Mouse (Mus musculus) midbrain, embryonic 12.5 days (tissue): ENCODE data around the gene Got1. TPM values are rescaled to one million over a fixed set of nuclear protein-coding genes. Genes with fewer than 3 reads are reported as not detected.
A peak's percentile ranks its signal among the peaks of the same experiment; 100 is the strongest.
"Not testable (repeated sequence)": the region's sequence is repeated elsewhere in the genome, so short reads cannot be mapped to it uniquely, and the experiment has no call there.

Source experiments
- ATAC-seq: fragments of 200-750 bp; cut with Nextera tagmentation; 2 replicates; pipeline ENCODE4 v1.8.0; 2017; ENCODE audit warnings: low read depth, moderate TSS enrichment, moderate library complexity; ENCODE audit not compliant: low FRiP score
- H3K27ac ChIP-seq: fragments of 300-500 bp; sonication (generic); replicated peaks from 2 replicates; pipeline ENCODE4 v1.5.1; 2016; ENCODE audit warnings: mild to moderate bottlenecking
- H3K27me3 ChIP-seq: fragments of 300-500 bp; sonication (generic); 2 replicates; pipeline ENCODE4 v1.6.1; 2016; ENCODE audit warnings: mild to moderate bottlenecking
- H3K36me3 ChIP-seq: fragments of 300-500 bp; sonication (generic); 2 replicates; pipeline ENCODE4 v1.6.1; 2016
- H3K4me1 ChIP-seq: fragments of 300-500 bp; sonication (generic); 2 replicates; pipeline ENCODE4 v1.6.1; 2016
- H3K4me2 ChIP-seq: fragments of 300-500 bp; sonication (generic); replicated peaks from 2 replicates; pipeline ENCODE4 v1.6.1; 2016; ENCODE audit warnings: mild to moderate bottlenecking, moderate library complexity
- H3K4me3 ChIP-seq: fragments of 300-500 bp; sonication (generic); 2 replicates; pipeline ENCODE4 v1.5.1; 2016; ENCODE audit warnings: mild to moderate bottlenecking
- H3K9ac ChIP-seq: fragments of 300-500 bp; sonication (generic); replicated peaks from 2 replicates; pipeline ENCODE4 v1.6.1; 2016; ENCODE audit warnings: mild to moderate bottlenecking, moderate library complexity
- H3K9me3 ChIP-seq: fragments of 300-500 bp; sonication (generic); 2 replicates; pipeline ENCODE4 v1.6.1; 2016; ENCODE audit warnings: mild to moderate bottlenecking
- WGBS: fragments of 180-500 bp; shearing (Covaris S2); methylation state at CpG from one replicate; pipeline ENCODE4 v1.1.7; 2016; 5-methylcytosine and 5-hydroxymethylcytosine counted together
- polyA plus RNA-seq: library from polyadenylated mRNA; unstranded; fragments of >200 nt; fragmentation: Nextera tagmentation; extraction: Ambion mirVana; gene quantifications from 2 replicates; pipeline ENCODE4 v1.2.1, GENCODE M21; 2016

Got1 gene
- polyA plus RNA-seq, 1 experiment from 2014 or later, result 55.1 TPM

GRCm38 (mm10) chr19:43498874-43499273, 25.5 kb downstream of the Got1 start:
- Histone ChIP-seq H3K36me3 (peaks cover 43% of the 10 kb centered on the region), H3K9me3 (no peaks in the 10 kb centered on the region), H3K27me3 (peaks cover 13% of the 10 kb centered on the region), H3K4me1 (peaks cover 9% of the 10 kb centered on the region), H3K27ac (no peak overlapping the region), H3K4me3 (no peak overlapping the region), H3K9ac (no peak overlapping the region), H3K4me2 (no peak overlapping the region)
- no peak for ATAC-seq
- 92% methylated on average over 7 of the region's 7 CpGs for WGBS

GRCm38 (mm10) chr19:43497440-43497839, 27.0 kb downstream of the Got1 start:
- Histone ChIP-seq H3K27me3 (peaks cover 16% of the 10 kb centered on the region), H3K4me2 (no peak overlapping the region), H3K4me1 (peaks cover 9% of the 10 kb centered on the region), H3K36me3 (peaks cover 33% of the 10 kb centered on the region), H3K4me3 (no peak overlapping the region), H3K27ac (no peak overlapping the region), H3K9me3 (no peaks in the 10 kb centered on the region), H3K9ac (no peak overlapping the region)
- WGBS, result 88% methylated on average over 7 of the region's 7 CpGs
- no peak for ATAC-seq

GRCm38 (mm10) chr19:43495846-43496245, 28.6 kb downstream of the Got1 start:
- Histone ChIP-seq H3K4me3 (no peak overlapping the region), H3K4me2 (no peak overlapping the region), H3K4me1 (peaks cover 9% of the 10 kb centered on the region), H3K9me3 (no peaks in the 10 kb centered on the region), H3K9ac (no peak overlapping the region), H3K27ac (no peak overlapping the region), H3K36me3 (peaks cover 22% of the 10 kb centered on the region), H3K27me3 (peaks cover 16% of the 10 kb centered on the region)
- no peak for ATAC-seq
- 28% methylated on average over 5 of the region's 5 CpGs for WGBS

- H3K9ac ChIP-seq, result no peak overlapping the region; the same call in 1 of the 2 replicates
- WGBS, result 13% methylated on average over 14 of the region's 14 CpGs
Observed at GRCm38 (mm10) chr19:43494914-43495313, 29.5 kb downstream of the Got1 start.

GRCm38 (mm10) chr19:43493878-43494277, 30.5 kb downstream of the Got1 start:
- no peak overlapping the region for H3K9ac ChIP-seq
- H3K4me2 ChIP-seq, result no peak overlapping the region
- H3K27ac ChIP-seq, result no peak overlapping the region
- peaks cover 9% of the 10 kb centered on the region for H3K4me1 ChIP-seq
- no peak overlapping the region for H3K4me3 ChIP-seq
- H3K9me3 ChIP-seq, result no peaks in the 10 kb centered on the region
- no peak for ATAC-seq
- peaks cover 5% of the 10 kb centered on the region; the same call in 1 of the 2 replicates for H3K36me3 ChIP-seq
- peaks cover 16% of the 10 kb centered on the region for H3K27me3 ChIP-seq
- 78% methylated on average over 6 of the region's 6 CpGs for WGBS

More at GRCm38 (mm10) chr19:43494914-43495313, 29.5 kb downstream of the Got1 start:
- no peak overlapping the region for H3K27ac ChIP-seq
- H3K4me1 ChIP-seq, result peaks cover 9% of the 10 kb centered on the region
- ATAC-seq, result peak; percentile 49; the same call in 1 of the 2 replicates
- no peaks in the 10 kb centered on the region for H3K9me3 ChIP-seq
- H3K36me3 ChIP-seq, result peaks cover 13% of the 10 kb centered on the region
- H3K4me3 ChIP-seq, result peak overlapping the region; percentile 32
- peak overlapping the region; percentile 64 for H3K4me2 ChIP-seq
- H3K27me3 ChIP-seq, result peaks cover 16% of the 10 kb centered on the region

GRCm38 (mm10) chr19:43493316-43493715, 31.1 kb downstream of the Got1 start:
- not testable (repeated sequence) for H3K9ac ChIP-seq, H3K36me3 ChIP-seq, H3K9me3 ChIP-seq, ATAC-seq, H3K4me2 ChIP-seq, H3K4me1 ChIP-seq, H3K27ac ChIP-seq, H3K4me3 ChIP-seq
- peaks cover 16% of the 10 kb centered on the region for H3K27me3 ChIP-seq
- 81% methylated on average over 1 of the region's 1 CpGs for WGBS

GRCm38 (mm10) chr19:43487429-43487828, 37.0 kb downstream of the Got1 start:
- no peaks in the 10 kb centered on the region for H3K9me3 ChIP-seq
- H3K4me2 ChIP-seq, result no peak overlapping the region
- no peak overlapping the region for H3K27ac ChIP-seq
- H3K4me3 ChIP-seq, result no peak overlapping the region
- H3K27me3 ChIP-seq, result no peaks in the 10 kb centered on the region
- H3K4me1 ChIP-seq, result no peaks in the 10 kb centered on the region
- no peak overlapping the region for H3K9ac ChIP-seq
- WGBS, result 38% methylated on average over 3 of the region's 3 CpGs
- ATAC-seq, result no peak
- H3K36me3 ChIP-seq, result no peaks in the 10 kb centered on the region

- H3K4me2 ChIP-seq, result no peak overlapping the region
- H3K4me3 ChIP-seq, result no peak overlapping the region
- no peaks in the 10 kb centered on the region for H3K4me1 ChIP-seq
- no peaks in the 10 kb centered on the region for H3K36me3 ChIP-seq
- H3K9ac ChIP-seq, result no peak overlapping the region
- WGBS, result 70% methylated on average over 9 of the region's 9 CpGs
- no peak for ATAC-seq
- no peak overlapping the region for H3K27ac ChIP-seq
- no peaks in the 10 kb centered on the region for H3K9me3 ChIP-seq
- H3K27me3 ChIP-seq, result no peaks in the 10 kb centered on the region
Observed at GRCm38 (mm10) chr19:43480512-43480911, 43.9 kb downstream of the Got1 start.

- Histone ChIP-seq H3K4me3 (no peak overlapping the region), H3K4me2 (no peak overlapping the region), H3K4me1 (no peaks in the 10 kb centered on the region), H3K36me3 (no peaks in the 10 kb centered on the region), H3K9ac (no peak overlapping the region), H3K9me3 (no peaks in the 10 kb centered on the region), H3K27me3 (no peaks in the 10 kb centered on the region), H3K27ac (no peak overlapping the region)
- WGBS, result 86% methylated on average over 5 of the region's 5 CpGs
- no peak for ATAC-seq
Observed at GRCm38 (mm10) chr19:43479431-43479830, 45.0 kb downstream of the Got1 start.

GRCm38 (mm10) chr19:43478891-43479290, 45.5 kb downstream of the Got1 start:
- H3K9me3 ChIP-seq, result no peaks in the 10 kb centered on the region
- no peaks in the 10 kb centered on the region for H3K36me3 ChIP-seq
- H3K27me3 ChIP-seq, result no peaks in the 10 kb centered on the region
- H3K4me2 ChIP-seq, result no peak overlapping the region
- H3K27ac ChIP-seq, result no peak overlapping the region
- no peak for ATAC-seq
- no peak overlapping the region for H3K9ac ChIP-seq
- H3K4me3 ChIP-seq, result no peak overlapping the region
- H3K4me1 ChIP-seq, result no peaks in the 10 kb centered on the region
- WGBS, result 22% methylated on average over 5 of the region's 5 CpGs

GRCm38 (mm10) chr19:43477436-43477835, 47.0 kb downstream of the Got1 start:
- WGBS, result 88% methylated on average over 5 of the region's 5 CpGs
- Histone ChIP-seq H3K4me3 (no peak overlapping the region), H3K9me3 (no peaks in the 10 kb centered on the region), H3K27me3 (no peaks in the 10 kb centered on the region), H3K4me1 (no peaks in the 10 kb centered on the region), H3K36me3 (no peaks in the 10 kb centered on the region), H3K4me2 (no peak overlapping the region), H3K9ac (no peak overlapping the region), H3K27ac (no peak overlapping the region)
- no peak for ATAC-seq

- Histone ChIP-seq H3K4me1 (no peaks in the 10 kb centered on the region), H3K4me2 (no peak overlapping the region), H3K27ac (no peak overlapping the region), H3K9me3 (no peaks in the 10 kb centered on the region), H3K27me3 (no peaks in the 10 kb centered on the region), H3K36me3 (no peaks in the 10 kb centered on the region), H3K9ac (no peak overlapping the region), H3K4me3 (no peak overlapping the region)
- ATAC-seq, result no peak
- WGBS, result 76% methylated on average over 7 of the region's 7 CpGs
Observed at GRCm38 (mm10) chr19:43476063-43476462, 48.3 kb downstream of the Got1 start.

GRCm38 (mm10) chr19:43475642-43476041, 48.8 kb downstream of the Got1 start:
- no peak overlapping the region for H3K9ac ChIP-seq
- H3K36me3 ChIP-seq, result no peaks in the 10 kb centered on the region
- no peaks in the 10 kb centered on the region for H3K27me3 ChIP-seq
- H3K27ac ChIP-seq, result no peak overlapping the region
- H3K4me1 ChIP-seq, result no peaks in the 10 kb centered on the region
- H3K4me2 ChIP-seq, result no peak overlapping the region
- no peak for ATAC-seq
- 53% methylated on average over 2 of the region's 2 CpGs for WGBS
- no peaks in the 10 kb centered on the region for H3K9me3 ChIP-seq
- no peak overlapping the region for H3K4me3 ChIP-seq
